Mouse (Mus musculus): ENCODE measurements at regions not wholly inside any gene's neighbourhood (a gene's known extent, or its start where the extent isn't known, plus 50 kb on each side); places are given as distances from the start of the nearest gene placed in this dataset.

GRCm38 (mm10) chr3:78901016-78901837, 385.1 kb downstream of the Rapgef2 start:
- DNase-seq = no peak

GRCm38 (mm10) chr3:78899446-78900230, 386.7 kb downstream of the Rapgef2 start:
- no peak for DNase-seq

- no peak for DNase-seq
Measured at GRCm38 (mm10) chr3:78889326-78889725, 397.0 kb downstream of the Rapgef2 start.

GRCm38 (mm10) chr3:78884715-78885114, 401.6 kb downstream of the Rapgef2 start:
- no peak for DNase-seq

- DNase-seq = no peak
Measured at GRCm38 (mm10) chr3:78884029-78884428, 402.3 kb downstream of the Rapgef2 start.

- DNase-seq = no peak
Measured at GRCm38 (mm10) chr3:78880072-78880471, 406.2 kb downstream of the Rapgef2 start.

GRCm38 (mm10) chr3:78877323-78877722, 409.0 kb downstream of the Rapgef2 start:
- DNase-seq = no peak

GRCm38 (mm10) chr3:78866896-78867295, 419.4 kb downstream of the Rapgef2 start:
- no peak for DNase-seq

- DNase-seq = no peak
Measured at GRCm38 (mm10) chr3:78866083-78866726, 420.1 kb downstream of the Rapgef2 start.

GRCm38 (mm10) chr3:78863005-78863404, 423.3 kb downstream of the Rapgef2 start:
- DNase-seq = no peak

- no peak for DNase-seq
Measured at GRCm38 (mm10) chr3:78846617-78847318, 439.5 kb downstream of the Rapgef2 start.

GRCm38 (mm10) chr3:78841173-78841572, 445.1 kb downstream of the Rapgef2 start:
- DNase-seq = no peak

GRCm38 (mm10) chr3:78836824-78837223, 449.5 kb downstream of the Rapgef2 start:
- DNase-seq = no peak

GRCm38 (mm10) chr3:78825505-78825904, 460.8 kb downstream of the Rapgef2 start:
- DNase-seq = no peak

GRCm38 (mm10) chr3:78812425-78812824, 473.9 kb downstream of the Rapgef2 start:
- no peak for DNase-seq

GRCm38 (mm10) chr3:78810431-78811152, 475.7 kb downstream of the Rapgef2 start:
- DNase-seq = no peak

- no peak for DNase-seq
Measured at GRCm38 (mm10) chr3:78803176-78803575, 483.1 kb downstream of the Rapgef2 start.

- peak; percentile 6 for DNase-seq
Measured at GRCm38 (mm10) chr3:78795951-78796455, 490.3 kb downstream of the Rapgef2 start.

- DNase-seq = no peak
Measured at GRCm38 (mm10) chr3:78792440-78793057, 493.8 kb downstream of the Rapgef2 start.

- peak; percentile 8 for DNase-seq
Measured at GRCm38 (mm10) chr3:78782766-78783165, 503.6 kb downstream of the Rapgef2 start.

- no peak for DNase-seq
Measured at GRCm38 (mm10) chr3:78755686-78756476, 530.4 kb downstream of the Rapgef2 start.

Measured in layer of hippocampus, adult 9-11 months (tissue).